Mouse (Mus musculus) lung, postnatal 0 days (tissue): ENCODE data around the gene Skp1a.

Source experiments
- CTCF ChIP-seq: IDR thresholded peaks from 2 replicates; pipeline ENCODE4 v1.5.1; 2016; ENCODE audit warnings: antibody characterized with exemption, mild to moderate bottlenecking
- EP300 ChIP-seq: IDR thresholded peaks from 2 replicates; pipeline ENCODE4 v1.6.1; 2016; ENCODE audit warnings: antibody characterized with exemption, mild to moderate bottlenecking, control low read depth

- TF ChIP-seq CTCF (no peak; the same call in 1 of the 2 replicates), EP300 (no peak)
Measured at GRCm38 (mm10) chr11:52225986-52226599, 5.7 kb upstream of the Skp1a start.
